Mouse (Mus musculus) ES-E14 (cell line): ENCODE data around the gene Hdac10. TPM values are rescaled to one million over a fixed set of nuclear protein-coding genes. Genes with fewer than 3 reads are reported as not detected.

Source experiments
- DNase-seq: peaks from one replicate; pipeline ENCODE4 v3.0.0-alpha.2; 2013; ENCODE audit warnings: low read depth, low spot score
- H3K27ac ChIP-seq: 2 replicates; pipeline ENCODE4 v1.5.1; 2012; ENCODE audit warnings: low read depth, mild to moderate bottlenecking, low read length, moderate library complexity, mixed read lengths; ENCODE audit not compliant: poor library complexity, insufficient read depth, severe bottlenecking
- H3K36me3 ChIP-seq: 2 replicates; pipeline ENCODE4 v1.6.1; 2012; ENCODE audit warnings: mild to moderate bottlenecking, low read length, moderate library complexity, mixed read lengths; ENCODE audit not compliant: control insufficient read depth, poor library complexity, insufficient read depth, severe bottlenecking
- H3K4me1 ChIP-seq, 2 experiments: fragments of 150-350 bp in 1 of 2; sonication (generic) in 1 of 2; 2 replicates each; pipeline ENCODE4 v1.6.1; 2012; ENCODE audit warnings: low read length in 2 of 2, mild to moderate bottlenecking in 1 of 2, mixed read lengths in 1 of 2; ENCODE audit not compliant: control insufficient read depth in 2 of 2, insufficient read depth in 2 of 2, poor library complexity in 1 of 2
- H3K4me3 ChIP-seq, 2 experiments: fragments of 150-350 bp in 1 of 2; sonication (generic) in 1 of 2; 2 replicates each; pipeline ENCODE4 v1.5.1; 2012; ENCODE audit warnings: low read length in 2 of 2, low read depth in 1 of 2, mild to moderate bottlenecking in 1 of 2, mixed read lengths in 1 of 2; ENCODE audit not compliant: insufficient read depth in 1 of 2, poor library complexity in 1 of 2, severe bottlenecking in 1 of 2
- H3K9ac ChIP-seq: 2 replicates; pipeline ENCODE4 v1.6.1; 2012; ENCODE audit warnings: low read depth, mild to moderate bottlenecking, low read length, mixed read lengths; ENCODE audit not compliant: poor library complexity, insufficient read depth, severe bottlenecking
- H3K9me3 ChIP-seq: fragments of 150-350 bp; sonication (generic); 2 replicates; pipeline ENCODE4 v1.6.1; 2012; ENCODE audit warnings: low read depth, mild to moderate bottlenecking, low read length; ENCODE audit not compliant: control insufficient read depth, insufficient read depth
- CHD2 ChIP-seq: IDR thresholded peaks from 2 replicates; pipeline ENCODE4 v1.6.1; 2014; ENCODE audit warnings: mild to moderate bottlenecking, low read depth, low read length, inconsistent platforms
- HCFC1 ChIP-seq: IDR thresholded peaks from 2 replicates; pipeline ENCODE4 v1.6.1; 2012; ENCODE audit warnings: low read length, inconsistent platforms, borderline replicate concordance; ENCODE audit not compliant: insufficient read depth
- MAFK ChIP-seq: IDR thresholded peaks from 2 replicates; pipeline ENCODE4 v1.6.1; 2014; ENCODE audit warnings: mild to moderate bottlenecking, low read depth, low read length, inconsistent platforms; ENCODE audit not compliant: insufficient read depth
- ZC3H11A ChIP-seq: IDR thresholded peaks from 2 replicates; pipeline ENCODE4 v1.6.1; 2012; ENCODE audit warnings: low read depth, mild to moderate bottlenecking, inconsistent platforms, low read length, borderline replicate concordance
- ZNF384 ChIP-seq: IDR thresholded peaks from 2 replicates; pipeline ENCODE4 v1.6.1; 2012; ENCODE audit warnings: low read depth, low read length, inconsistent platforms
- in situ Hi-C, 2 experiments: fragments of 600-800 bp; cut with MboI; formaldehyde crosslinking; loops; one replicate each; pipeline ENCODE4 v1.15.1; 2025; ENCODE audit warnings: low sequenced_read_pairs in 2 of 2, inconsistent platforms in 1 of 2; ENCODE audit not compliant: unreplicated experiment in 2 of 2
- total RNA-seq: library from RNA; depleted of rRNA; stranded (reverse); fragments of 300-350 nt; gene quantifications from 2 replicates; pipeline ENCODE4 v1.2.3, GENCODE M21; 2012

Gene Hdac10
- total RNA-seq, 1 experiment = 7.4 TPM

GRCm38 (mm10) chr15:89083906-89084305 is 44.6 kb downstream of the Hdac10 start:
- no peak for TF ChIP-seq CHD2
- no peak for TF ChIP-seq MAFK
- no peak for TF ChIP-seq ZNF384
- no peak for TF ChIP-seq ZC3H11A
- no peak for TF ChIP-seq HCFC1

GRCm38 (mm10) chr15:89078208-89078836 is 50.2 kb downstream of the Hdac10 start:
- DNase-seq = no peak
- Histone ChIP-seq H3K4me1 (peaks cover 0 to 7% of the 10 kb centered on the region in 2 experiments; a peak in 2 of 4 replicates), H3K4me3 (no peak overlapping the region), H3K27ac (no peak overlapping the region), H3K36me3 (peaks cover 10% of the 10 kb centered on the region; the same call in 1 of the 2 replicates), H3K9ac (no peak overlapping the region), H3K9me3 (no peaks in the 10 kb centered on the region)
- TF ChIP-seq CHD2 (no peak), MAFK (no peak), ZC3H11A (no peak), ZNF384 (no peak), HCFC1 (no peak)
- in situ Hi-C loops = no loop called here

More at GRCm38 (mm10) chr15:89083906-89084305, 44.6 kb downstream of the Hdac10 start:
- H3K27ac ChIP-seq = no peak overlapping the region
- no peaks in the 10 kb centered on the region for H3K9me3 ChIP-seq
- in situ Hi-C loops = no loop called here
- H3K4me3 ChIP-seq = no peak overlapping the region
- peaks cover 2% of the 10 kb centered on the region in 2 experiments; a peak in 1 of 4 replicates for H3K4me1 ChIP-seq
- H3K36me3 ChIP-seq = peaks cover 27% of the 10 kb centered on the region; the same call in 1 of the 2 replicates
- DNase-seq = no peak
- H3K9ac ChIP-seq = no peak overlapping the region

- DNase-seq = no peak
- in situ Hi-C loops = no loop called here
- peak overlapping the region; percentile 74 to 78 for H3K4me3 ChIP-seq
- H3K9ac ChIP-seq = peak overlapping the region; percentile 87
- H3K36me3 ChIP-seq = no peaks in the 10 kb centered on the region
- no peaks in the 10 kb centered on the region for H3K9me3 ChIP-seq
- H3K4me1 ChIP-seq = peaks cover 0 to 7% of the 10 kb centered on the region in 2 experiments; a peak in 2 of 4 replicates
- no peak overlapping the region for H3K27ac ChIP-seq
- TF ChIP-seq CHD2 (no peak), MAFK (no peak), HCFC1 (no peak), ZC3H11A (no peak), ZNF384 (no peak)
These were observed 52.3 kb downstream of the Hdac10 start for GRCm38 (mm10) chr15:89076156-89076731.

- peak; percentile 48 for DNase-seq
- Histone ChIP-seq H3K4me1 (peaks cover 0 to 10% of the 10 kb centered on the region in 2 experiments; a peak in 2 of 4 replicates), H3K36me3 (no peaks in the 10 kb centered on the region), H3K9me3 (no peaks in the 10 kb centered on the region), H3K27ac (no peak overlapping the region), H3K4me3 (peak overlapping the region; percentile 59 to 78), H3K9ac (peak overlapping the region; percentile 62; the same call in 1 of the 2 replicates)
- 0 out of 2 replicates have a peak, but pooled peaks have one; percentile 24 for TF ChIP-seq HCFC1
- TF ChIP-seq CHD2 = no peak
- in situ Hi-C loops = no loop called here
These were observed 52.9 kb downstream of the Hdac10 start for GRCm38 (mm10) chr15:89075478-89076147.
